Mouse (Mus musculus) MEL (cell line): ENCODE results near the gene Bach2. TPM values are rescaled to one million over a fixed set of nuclear protein-coding genes. Genes with fewer than 3 reads are reported as not detected.

ENCODE experiments used
- DNase-seq: peaks from one replicate; pipeline ENCODE4 v3.0.0; 2011; ENCODE audit warnings: low read depth, low spot score
- H3K27ac ChIP-seq: 2 replicates; pipeline ENCODE4 v1.5.1; 2012; ENCODE audit warnings: low read depth, mild to moderate bottlenecking, control low read depth, low read length, moderate library complexity; ENCODE audit not compliant: control insufficient read depth
- H3K27me3 ChIP-seq, 2 experiments: fragments of 150-350 bp in 1 of 2; sonication (generic) in 1 of 2; 2 replicates each; pipeline ENCODE4 v1.6.1; 2012; ENCODE audit warnings: low read length in 2 of 2, mild to moderate bottlenecking in 2 of 2, improper control_type of control experiment in 1 of 2, moderate library complexity in 1 of 2; ENCODE audit not compliant: insufficient read depth in 2 of 2, control insufficient read depth in 1 of 2
- H3K36me3 ChIP-seq, 2 experiments: 2 replicates each; pipeline ENCODE4 v1.6.1; 2012 to 2014; ENCODE audit warnings: low read length in 2 of 2, improper control_type of control experiment in 1 of 2, inconsistent platforms in 1 of 2, mild to moderate bottlenecking in 1 of 2; ENCODE audit not compliant: insufficient read depth in 2 of 2, control insufficient read depth in 1 of 2
- H3K4me1 ChIP-seq, 2 experiments: fragments of 150-350 bp in 1 of 2; sonication (generic) in 1 of 2; 2 replicates each; pipeline ENCODE4 v1.6.1; 2012; ENCODE audit warnings: low read length in 2 of 2, improper control_type of control experiment in 1 of 2, mild to moderate bottlenecking in 1 of 2; ENCODE audit not compliant: insufficient read depth in 2 of 2, control insufficient read depth in 1 of 2
- H3K4me3 ChIP-seq, 2 experiments: fragments of 150-350 bp in 1 of 2; sonication (generic) in 1 of 2; 2 replicates each; pipeline ENCODE4 v1.5.1; 2012; ENCODE audit warnings: low read depth in 2 of 2, low read length in 2 of 2, mild to moderate bottlenecking in 2 of 2, moderate library complexity in 2 of 2, control low read depth in 1 of 2, improper control_type of control experiment in 1 of 2; ENCODE audit not compliant: control insufficient read depth in 1 of 2, insufficient read depth in 1 of 2
- H3K79me2 ChIP-seq: 2 replicates; pipeline ENCODE4 v1.6.1; 2012; ENCODE audit warnings: mild to moderate bottlenecking, low read length, moderate library complexity; ENCODE audit not compliant: control insufficient read depth, poor library complexity, insufficient read depth
- H3K9ac ChIP-seq: 2 replicates; pipeline ENCODE4 v1.6.1; 2012; ENCODE audit warnings: low read depth, mild to moderate bottlenecking, control low read depth, low read length, moderate library complexity; ENCODE audit not compliant: control insufficient read depth, poor library complexity, severe bottlenecking
- H3K9me3 ChIP-seq: fragments of 150-350 bp; sonication (generic); replicated peaks from 2 replicates; pipeline ENCODE4 v1.6.1; 2012; ENCODE audit warnings: mild to moderate bottlenecking, low read length, improper control_type of control experiment, moderate library complexity; ENCODE audit not compliant: insufficient read depth
- CHD1 ChIP-seq: IDR thresholded peaks from 2 replicates; pipeline ENCODE4 v1.6.1; 2012; ENCODE audit warnings: low read depth, mild to moderate bottlenecking, inconsistent platforms, low read length, improper control_type of control experiment
- CHD2 ChIP-seq: IDR thresholded peaks from 2 replicates; pipeline ENCODE4 v1.6.1; 2011; ENCODE audit warnings: low read length, improper control_type of control experiment
- ETS1 ChIP-seq: IDR thresholded peaks from 2 replicates; pipeline ENCODE4 v1.6.1; 2012; ENCODE audit warnings: low read depth, mild to moderate bottlenecking, inconsistent platforms, low read length, improper control_type of control experiment, moderate library complexity
- GABPA ChIP-seq: IDR thresholded peaks from 2 replicates; pipeline ENCODE4 v1.6.1; 2012; ENCODE audit warnings: low read depth, mild to moderate bottlenecking, inconsistent platforms, low read length, improper control_type of control experiment, moderate library complexity
- HCFC1 ChIP-seq: IDR thresholded peaks from 2 replicates; pipeline ENCODE4 v1.6.1; 2012; ENCODE audit warnings: low read depth, mild to moderate bottlenecking, inconsistent platforms, low read length, improper control_type of control experiment, moderate library complexity
- JUND ChIP-seq: IDR thresholded peaks from 2 replicates; pipeline ENCODE4 v1.6.1; 2011; ENCODE audit warnings: low read depth, mild to moderate bottlenecking, improper control_type of control experiment, low read length
- MAX ChIP-seq: IDR thresholded peaks from 2 replicates; pipeline ENCODE4 v1.6.1; 2011; ENCODE audit warnings: low read length, improper control_type of control experiment
- MAZ ChIP-seq: IDR thresholded peaks from 2 replicates; pipeline ENCODE4 v1.6.1; 2012; ENCODE audit warnings: low read depth, mild to moderate bottlenecking, inconsistent platforms, low read length, improper control_type of control experiment
- MEF2A ChIP-seq: IDR thresholded peaks from 2 replicates; pipeline ENCODE4 v1.6.1; 2014; ENCODE audit warnings: low read depth, mild to moderate bottlenecking, inconsistent platforms, low read length, improper control_type of control experiment; ENCODE audit not compliant: poor library complexity, insufficient replicate concordance, severe bottlenecking; ENCODE audit errors: extremely low read depth
- MYB ChIP-seq: IDR thresholded peaks from 2 replicates; pipeline ENCODE4 v1.6.1; 2011; ENCODE audit warnings: mild to moderate bottlenecking, low read depth, low read length, improper control_type of control experiment
- POLR2A ChIP-seq, 2 experiments: IDR thresholded peaks; 2 replicates each; pipeline ENCODE4 v1.6.1; 2011 to 2012; ENCODE audit warnings: low read length in 2 of 2, mild to moderate bottlenecking in 2 of 2, control low read depth in 1 of 2, improper control_type of control experiment in 1 of 2, low read depth in 1 of 2, moderate library complexity in 1 of 2; ENCODE audit not compliant: control insufficient read depth in 1 of 2, insufficient read depth in 1 of 2, poor library complexity in 1 of 2
- POLR2AphosphoS2 ChIP-seq: IDR thresholded peaks from 2 replicates; pipeline ENCODE4 v1.6.1; 2011; ENCODE audit warnings: low read length, improper control_type of control experiment
- POLR2AphosphoS5 ChIP-seq: IDR thresholded peaks from 2 replicates; pipeline ENCODE4 v1.6.1; 2012; ENCODE audit warnings: low read depth, borderline replicate concordance, mild to moderate bottlenecking, inconsistent platforms, low read length, moderate library complexity, mixed read lengths
- RAD21 ChIP-seq: IDR thresholded peaks from 2 replicates; pipeline ENCODE4 v1.6.1; 2011; ENCODE audit warnings: mild to moderate bottlenecking, low read depth, low read length, improper control_type of control experiment
- RCOR1 ChIP-seq: IDR thresholded peaks from 2 replicates; pipeline ENCODE4 v1.6.1; 2012; ENCODE audit warnings: low read depth, mild to moderate bottlenecking, inconsistent platforms, low read length, improper control_type of control experiment
- SIN3A ChIP-seq: IDR thresholded peaks from 2 replicates; pipeline ENCODE4 v1.6.1; 2012; ENCODE audit warnings: low read length, improper control_type of control experiment, inconsistent platforms
- TBP ChIP-seq: IDR thresholded peaks from 2 replicates; pipeline ENCODE4 v1.8.0; 2011; ENCODE audit warnings: low read depth, low read length, improper control_type of control experiment
- ZC3H11A ChIP-seq: IDR thresholded peaks from 2 replicates; pipeline ENCODE4 v1.6.1; 2012; ENCODE audit warnings: low read depth, mild to moderate bottlenecking, inconsistent platforms, low read length, improper control_type of control experiment
- ZKSCAN1 ChIP-seq: IDR thresholded peaks from 2 replicates; pipeline ENCODE4 v1.6.1; 2012; ENCODE audit warnings: low read depth, mild to moderate bottlenecking, inconsistent platforms, low read length, improper control_type of control experiment, moderate library complexity
- ZNF384 ChIP-seq: IDR thresholded peaks from 2 replicates; pipeline ENCODE4 v1.6.1; 2012; ENCODE audit warnings: low read depth, mild to moderate bottlenecking, inconsistent platforms, low read length, improper control_type of control experiment
- polyA plus RNA-seq, 2 experiments: library from polyadenylated mRNA; stranded (reverse) in 1 of 2; unstranded in 1 of 2; fragments of >175 nt in 1 of 2; fragments of >200 nt in 1 of 2; gene quantifications; 2 replicates each; pipeline versions ENCODE4 v1.2.1 to v1.2.4; 2012; ENCODE audit warnings: low replicate concordance in 2 of 2, low read depth in 1 of 2; ENCODE audit not compliant: insufficient read length in 2 of 2, insufficient read depth in 1 of 2, missing spikeins in 1 of 2
- total RNA-seq: library from RNA; depleted of rRNA; stranded (reverse); fragments of 300-350 nt; gene quantifications from 2 replicates; pipeline ENCODE4 v1.2.3, GENCODE M21; 2012

Gene Bach2
- total and polyA plus RNA-seq, 3 experiments = 0.04 TPM; not detected in 2

DNA sequence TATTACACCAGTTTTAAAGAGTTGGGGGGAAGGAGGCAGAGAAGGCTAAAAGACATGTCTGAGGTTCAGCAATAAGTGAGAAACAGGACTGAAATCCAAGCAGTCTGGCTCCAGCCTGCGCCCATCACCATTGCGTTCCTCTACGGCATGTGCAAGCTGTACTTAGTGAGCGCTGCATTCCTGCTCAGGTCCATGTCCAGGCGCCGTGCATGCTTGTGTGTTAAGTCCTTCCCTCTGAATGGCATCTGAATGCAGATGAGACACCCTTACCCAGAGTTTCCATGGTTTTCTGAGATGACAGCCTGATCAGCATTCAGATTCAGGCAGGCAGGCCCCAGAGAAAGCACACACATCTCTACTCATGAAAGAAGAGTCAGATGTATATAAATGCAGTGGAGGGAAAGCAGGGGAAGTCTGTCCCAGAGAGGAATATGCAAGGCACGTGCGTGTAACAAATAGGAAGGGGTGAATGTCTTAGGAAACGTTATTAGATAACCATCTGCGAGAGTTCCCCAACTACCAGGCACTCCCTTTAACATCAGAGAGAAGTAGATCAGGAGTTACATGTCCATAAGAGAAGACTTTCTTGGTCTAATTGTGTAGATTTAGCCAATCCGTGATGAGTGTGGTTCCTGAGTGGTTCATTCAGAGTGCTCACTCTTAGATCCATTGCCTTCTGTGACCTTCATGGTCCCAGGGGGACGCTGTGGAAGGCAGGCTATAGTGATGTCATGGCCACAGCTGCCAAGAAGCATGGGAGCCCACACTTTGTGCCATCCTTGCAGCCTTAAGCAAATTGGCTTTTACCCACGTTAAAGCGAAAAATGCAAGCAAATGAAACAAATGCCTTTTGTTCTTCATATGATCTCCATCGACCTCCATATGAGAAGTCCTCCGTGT lies 241.4 kb downstream of the Bach2 start:
- H3K9ac ChIP-seq = no peak overlapping the region
- DNase-seq = no peak
- no peaks in the 10 kb centered on the region for H3K4me1 ChIP-seq
- H3K79me2 ChIP-seq = no peaks in the 10 kb centered on the region; the same call in 1 of the 2 replicates
- peaks cover 0 to 12% of the 10 kb centered on the region in 2 experiments for H3K27me3 ChIP-seq
- H3K36me3 ChIP-seq = no peaks in the 10 kb centered on the region
- TF ChIP-seq RCOR1 (no peak), ETS1 (no peak), MAZ (no peak), MEF2A (no peak), POLR2AphosphoS2 (no peak), HCFC1 (no peak), CHD1 (no peak), GABPA (no peak), SIN3A (no peak), TBP (no peak), MYB (no peak), CHD2 (no peak), MAX (no peak), ZNF384 (no peak), ZC3H11A (no peak), RAD21 (no peak), POLR2A (IDR thresholded peaks at IDR 0.05; ENCODE audit: control insufficient read depth in 1 of 2, insufficient read depth in 1 of 2, low read depth in 1 of 2, low read length in 2 of 2, poor library complexity in 1 of 2) (no peak), ZKSCAN1 (no peak), POLR2AphosphoS5 (no peak), JUND (no peak)
- H3K4me3 ChIP-seq = no peak overlapping the region
- H3K9me3 ChIP-seq = no peaks in the 10 kb centered on the region
- no peak overlapping the region for H3K27ac ChIP-seq
